8 mouse cellular contexts compared by ENCODE assay signal in the genomic region with DNA sequence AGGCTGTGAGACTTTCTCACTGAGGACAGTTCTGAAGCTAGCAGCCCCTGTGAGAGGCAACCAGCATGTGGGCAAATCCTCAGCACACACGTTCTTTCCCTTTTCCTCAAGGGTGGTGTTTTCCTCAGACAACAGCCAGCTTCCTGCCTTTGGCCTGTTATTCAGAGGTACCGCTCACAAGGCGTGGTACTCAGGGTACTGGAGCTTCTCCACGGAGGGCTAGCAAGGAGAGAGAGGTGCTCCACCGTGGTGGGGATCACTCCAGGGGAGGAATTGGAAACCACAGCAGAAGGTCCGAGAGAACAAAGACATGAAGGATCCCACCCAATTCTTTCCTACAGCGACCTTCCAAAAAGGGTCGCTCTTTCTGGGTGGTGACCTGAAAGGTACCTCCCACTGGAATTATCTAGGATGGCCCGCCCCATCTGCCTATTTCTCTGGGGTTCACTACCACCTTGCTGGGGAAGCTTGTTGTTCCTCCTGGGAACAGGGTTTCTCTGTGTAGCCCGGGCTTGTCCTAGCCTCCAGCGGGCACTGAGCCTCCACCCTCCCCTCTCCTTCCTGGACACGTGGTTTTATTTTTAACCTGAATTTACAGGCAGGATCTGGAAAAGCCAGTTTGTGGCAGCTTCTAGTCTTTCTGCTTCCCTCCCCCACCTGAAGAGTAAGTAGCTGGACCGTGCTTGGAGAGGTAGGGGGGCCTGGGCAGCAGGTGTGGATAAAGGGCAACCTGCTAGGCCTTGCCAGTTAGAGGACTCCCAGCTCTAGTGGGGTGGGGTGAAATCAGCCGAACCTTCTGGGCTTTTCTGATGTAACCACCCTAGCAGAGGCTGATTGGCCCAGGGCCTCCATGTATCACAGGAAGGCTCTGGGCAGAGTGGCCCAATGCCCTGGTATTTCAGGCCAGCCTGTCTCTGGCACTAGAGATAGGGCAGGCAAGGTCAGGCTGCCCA. TPM values are rescaled to one million over a fixed set of nuclear protein-coding genes. Genes with fewer than 3 reads are reported as not detected.
DNase-seq lines count a peak whose midpoint lies in the region; ATAC-seq and TF ChIP-seq lines count a peak whose summit lies in the region.

No protein-coding gene starts in this region.

- peak; percentile 52 for DNase-seq in ovary, postnatal 36 days (ENCODE audit: low spot score)
- DNase-seq in ovary, postnatal 14 days (ENCODE audit: low spot score) = no peak
- DNase-seq in heart, postnatal 0 days (ENCODE audit: low spot score) = peak; percentile 72
- DNase-seq in right cerebral cortex, postnatal 10 days (ENCODE audit: low spot score in 2 of 2) = no peak
- no peak for DNase-seq in T-cell, adult 2 months (ENCODE audit: low spot score)
- DNase-seq in right cerebral cortex, postnatal 4 days = no peak

- no peak overlapping the region for H3K4me2 ChIP-seq in embryonic facial prominence, embryonic 12.5 days (replicated peaks)
- peak overlapping the region; percentile 0; the same call in 1 of the 2 replicates for H3K4me2 ChIP-seq in heart, postnatal 0 days (ENCODE audit: low read depth, low read length)
- H3K4me2 ChIP-seq in limb, embryonic 12.5 days = no peak overlapping the region

- TF ChIP-seq EP300 in heart, postnatal 0 days (IDR thresholded peaks at IDR 0.05; ENCODE audit: low read depth) = peak; percentile 78

- no peaks in the 10 kb centered on the region for H3K9me3 ChIP-seq in embryonic facial prominence, embryonic 12.5 days
- no peaks in the 10 kb centered on the region for H3K9me3 ChIP-seq in heart, postnatal 0 days (replicated peaks; ENCODE audit: control insufficient read depth, low read length)
- peaks cover 6% of the 10 kb centered on the region; the same call in 1 of the 2 replicates for H3K9me3 ChIP-seq in limb, embryonic 12.5 days

- H3K9ac ChIP-seq in embryonic facial prominence, embryonic 12.5 days = no peak overlapping the region
- peak overlapping the region; percentile 37; the same call in 1 of the 2 replicates for H3K9ac ChIP-seq in heart, postnatal 0 days (replicated peaks; ENCODE audit: low read depth, low read length)
- H3K9ac ChIP-seq in limb, embryonic 12.5 days (replicated peaks) = peak overlapping the region; percentile 31; the same call in 1 of the 2 replicates

- H3K4me3 ChIP-seq in embryonic facial prominence, embryonic 12.5 days = no peak overlapping the region
- H3K4me3 ChIP-seq in heart, postnatal 0 days (ENCODE audit: low read depth, low read length) = no peak overlapping the region
- no peak overlapping the region for H3K4me3 ChIP-seq in limb, embryonic 12.5 days (replicated peaks)

- WGBS in embryonic facial prominence, embryonic 12.5 days = 37% methylated on average over 14 of the region's 14 CpGs
- 35% methylated on average over 14 of the region's 14 CpGs for WGBS in heart, postnatal 0 days
- 37% methylated on average over 14 of the region's 14 CpGs for WGBS in limb, embryonic 12.5 days

- no peak for TF ChIP-seq CTCF in heart, postnatal 0 days (IDR thresholded peaks at IDR 0.05; ENCODE audit: low read depth)

- no peaks in the 10 kb centered on the region for H3K4me1 ChIP-seq in embryonic facial prominence, embryonic 12.5 days
- peaks cover 17% of the 10 kb centered on the region for H3K4me1 ChIP-seq in heart, postnatal 0 days (ENCODE audit: control insufficient read depth, insufficient read depth)
- peaks cover 18% of the 10 kb centered on the region for H3K4me1 ChIP-seq in limb, embryonic 12.5 days (replicated peaks)

- no peak overlapping the region; the same call in 1 of the 2 replicates for H3K27ac ChIP-seq in embryonic facial prominence, embryonic 12.5 days
- peak overlapping the region; percentile 83 for H3K27ac ChIP-seq in heart, postnatal 0 days (ENCODE audit: low read depth)
- peak overlapping the region; percentile 79 for H3K27ac ChIP-seq in limb, embryonic 12.5 days

- peak; percentile 45; the same call in 1 of the 2 replicates for ATAC-seq in embryonic facial prominence, embryonic 12.5 days (ENCODE audit: insufficient number of reproducible peaks, insufficient read depth, low FRiP score, low TSS enrichment)
- ATAC-seq in heart, postnatal 0 days (ENCODE audit: insufficient read depth, low read depth) = peak; percentile 92
- ATAC-seq in limb, embryonic 12.5 days (ENCODE audit: insufficient number of reproducible peaks, insufficient read depth, low FRiP score, low TSS enrichment, low read depth) = peak; percentile 61

- no peaks in the 10 kb centered on the region for H3K36me3 ChIP-seq in embryonic facial prominence, embryonic 12.5 days
- H3K36me3 ChIP-seq in heart, postnatal 0 days (replicated peaks; ENCODE audit: control insufficient read depth, insufficient read depth, low read length) = no peaks in the 10 kb centered on the region
- no peaks in the 10 kb centered on the region for H3K36me3 ChIP-seq in limb, embryonic 12.5 days

- H3K27me3 ChIP-seq in embryonic facial prominence, embryonic 12.5 days = no peaks in the 10 kb centered on the region
- no peaks in the 10 kb centered on the region for H3K27me3 ChIP-seq in heart, postnatal 0 days (ENCODE audit: control insufficient read depth, insufficient read depth, low read length)
- no peaks in the 10 kb centered on the region for H3K27me3 ChIP-seq in limb, embryonic 12.5 days

RNA-seq across cellular contexts. Expression of a gene that starts 17.1 kb away (rescaled TPM):
- 53.9 and 59.2 TPM in 2 replicates for polyA plus RNA-seq in embryonic facial prominence, embryonic 12.5 days (2016; fragmentation: Nextera tagmentation; extraction: Ambion mirVana)
- 74.0 and 88.5 TPM in 2 replicates for total RNA-seq in heart, postnatal 0 days (2014; rRNA removed; ENCODE audit: low replicate concordance)
- polyA plus RNA-seq in heart, postnatal 0 days (2015; fragmentation: Nextera tagmentation; extraction: Ambion mirVana) = 26.4 and 30.0 TPM in 2 replicates
- polyA plus RNA-seq in limb, embryonic 12.5 days (2016; fragmentation: Nextera tagmentation; extraction: Ambion mirVana) = 55.7 and 57.2 TPM in 2 replicates

Comparison
In these comparisons a context has a peak if more than half of its experiments do, and no peak if none do; other contexts are left out.
1. DNase-seq: peak in ovary, postnatal 36 days (single experiment) and heart, postnatal 0 days (single experiment); none in ovary, postnatal 14 days (single experiment), right cerebral cortex, postnatal 10 days (0 of 2), T-cell, adult 2 months (single experiment) and right cerebral cortex, postnatal 4 days (single experiment).
2. Peak in every context shown above with its lines, with median percentiles within 50 percentile points of each other: ATAC-seq.